Mouse (Mus musculus) urinary bladder, postnatal 10 days (tissue): ENCODE data around the gene Trmt10b.
A peak's percentile ranks its signal among the peaks of the same experiment; 100 is the strongest.

Experiments used
- DNase-seq: peaks from one replicate; pipeline ENCODE4 v3.0.0; 2022; ENCODE audit warnings: low spot score

Gene Trmt10b

GRCm38 (mm10) chr4:45342286-45343155 lies 45.6 kb downstream of the Trmt10b start, which contains the start of gene Exosc3:
Gene Exosc3 (minus strand): TSS chr4:45342732.
- DNase-seq, result peak; percentile 16

DNA sequence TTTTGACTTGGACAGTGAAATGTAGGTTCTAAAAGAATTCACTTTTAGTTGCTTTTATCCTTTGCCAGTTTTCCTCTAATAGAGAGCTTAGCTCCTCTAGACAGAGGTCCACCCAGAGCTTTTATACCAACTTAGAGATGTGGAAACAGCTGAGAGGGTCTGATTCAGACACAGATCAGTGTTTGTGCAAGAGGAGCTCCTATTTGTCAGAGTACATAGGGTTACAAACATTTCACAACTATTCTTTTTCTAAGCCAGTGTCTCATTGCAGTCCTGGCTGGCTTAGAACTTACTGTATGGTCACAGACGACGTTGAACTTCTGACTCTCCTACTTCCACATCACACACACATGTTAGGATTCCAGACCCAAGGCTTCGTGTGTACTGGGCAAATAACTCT lies 59.7 kb downstream of the Trmt10b start:
- no peak for DNase-seq
